Mouse (Mus musculus) thymus, adult 18-20 months (tissue): ENCODE measurements around the gene Fam185a.

Experiments
- DNase-seq, 2 experiments: peaks; one replicate each; pipeline ENCODE4 v3.0.0; 2022; ENCODE audit warnings: mixed read lengths in 2 of 2

Fam185a gene

DNA sequence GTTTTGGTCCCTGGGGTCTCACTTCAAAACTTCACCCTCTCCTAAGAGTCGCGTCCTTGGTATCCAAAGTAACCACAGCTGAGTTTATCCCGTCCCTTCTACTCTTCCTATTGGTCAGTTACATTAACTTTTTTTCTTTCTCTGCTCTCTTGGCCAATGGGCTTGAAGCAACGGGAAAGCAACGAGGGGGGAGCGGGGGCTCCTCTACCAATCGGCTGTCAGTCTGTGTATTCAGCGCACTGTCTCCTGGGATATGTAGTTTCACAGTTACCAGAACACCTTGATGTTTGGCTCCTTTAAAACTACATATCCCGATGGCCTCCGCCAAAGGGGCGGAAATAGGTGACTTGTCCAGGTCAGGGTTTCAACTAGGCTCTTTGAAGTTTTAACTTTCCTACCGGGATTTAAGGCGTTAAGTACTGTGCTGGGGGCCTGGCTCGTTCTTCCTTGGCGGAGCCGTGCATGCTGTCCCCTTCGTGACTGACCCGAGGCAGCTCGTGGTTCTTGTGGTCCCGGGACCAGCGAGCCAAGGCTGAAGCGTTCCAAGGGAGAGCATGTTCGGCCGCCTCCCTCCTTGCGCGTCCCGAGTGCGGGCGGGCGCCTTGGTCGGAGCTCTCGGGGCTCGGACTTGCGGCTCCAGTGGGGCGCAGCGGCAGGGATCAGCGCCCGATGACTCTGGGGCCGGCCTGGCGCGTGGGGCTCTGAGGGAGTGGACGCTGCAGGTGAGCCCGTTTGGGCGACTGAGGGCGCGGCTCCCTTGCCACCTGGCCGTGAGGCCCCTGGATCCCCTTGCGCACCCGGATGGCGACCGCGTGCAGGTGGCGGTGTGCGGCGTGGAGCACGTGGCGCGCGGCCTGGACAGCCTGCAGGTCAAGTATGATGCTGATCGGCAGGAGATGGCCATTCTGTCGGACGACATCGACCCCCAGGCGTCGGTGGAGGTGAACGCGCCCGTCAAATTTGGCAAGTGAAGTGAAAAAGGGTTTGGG lies at the start of gene Fam185a, which contains the start of gene Ccdc146:
TSS of gene Fam185a (plus strand) at position 345 of the 989 bp plus-strand sequence.
TSS of gene Ccdc146 (minus strand) at position 64 of the 989 bp plus-strand sequence.
- peak; percentile 87 to 93 for DNase-seq

- DNase-seq = no peak
Observed at GRCm38 (mm10) chr5:21376935-21377334, 47.8 kb upstream of the Fam185a start.

GRCm38 (mm10) chr5:21378397-21378796 lies 46.4 kb upstream of the Fam185a start:
- DNase-seq = no peak

DNA sequence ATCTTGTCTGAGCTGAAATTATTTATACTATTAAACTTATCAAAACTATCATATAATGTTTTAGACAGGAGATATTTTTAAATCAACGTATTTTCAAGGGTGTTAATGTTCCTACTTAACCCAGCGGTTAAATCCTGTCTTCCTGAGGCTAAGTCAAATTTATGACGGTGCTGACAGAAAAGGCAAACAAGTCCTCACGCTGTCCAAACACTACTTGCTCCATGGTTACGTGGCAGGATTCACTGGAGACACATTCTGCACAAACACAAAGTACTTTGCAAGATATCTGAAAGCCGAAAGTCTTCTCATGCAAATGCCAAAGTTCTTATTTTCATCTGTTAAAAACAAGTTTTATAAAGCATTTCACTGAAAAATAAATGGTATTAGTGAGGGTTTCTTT lies 42.8 kb upstream of the Fam185a start:
- DNase-seq = no peak

DNA sequence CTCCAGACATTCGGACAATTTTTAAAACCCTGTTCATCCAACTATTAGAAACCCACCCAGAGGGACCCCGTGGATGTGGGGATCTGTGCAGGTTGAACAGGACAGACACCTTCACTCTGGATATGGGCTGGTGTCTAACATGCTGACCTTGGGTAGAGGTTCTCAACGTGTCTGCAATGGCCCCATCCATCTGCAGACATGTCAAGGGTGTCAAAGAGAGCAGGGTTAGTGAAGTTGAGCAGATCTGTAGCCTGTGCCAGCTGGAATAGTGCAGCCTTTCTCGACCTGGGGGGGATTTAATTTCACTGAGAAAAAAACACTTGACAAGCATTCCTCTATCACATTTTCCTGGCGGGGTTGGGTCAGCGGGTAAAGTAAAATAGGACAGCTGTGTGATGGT lies 42.1 kb upstream of the Fam185a start:
- DNase-seq = no peak

DNA sequence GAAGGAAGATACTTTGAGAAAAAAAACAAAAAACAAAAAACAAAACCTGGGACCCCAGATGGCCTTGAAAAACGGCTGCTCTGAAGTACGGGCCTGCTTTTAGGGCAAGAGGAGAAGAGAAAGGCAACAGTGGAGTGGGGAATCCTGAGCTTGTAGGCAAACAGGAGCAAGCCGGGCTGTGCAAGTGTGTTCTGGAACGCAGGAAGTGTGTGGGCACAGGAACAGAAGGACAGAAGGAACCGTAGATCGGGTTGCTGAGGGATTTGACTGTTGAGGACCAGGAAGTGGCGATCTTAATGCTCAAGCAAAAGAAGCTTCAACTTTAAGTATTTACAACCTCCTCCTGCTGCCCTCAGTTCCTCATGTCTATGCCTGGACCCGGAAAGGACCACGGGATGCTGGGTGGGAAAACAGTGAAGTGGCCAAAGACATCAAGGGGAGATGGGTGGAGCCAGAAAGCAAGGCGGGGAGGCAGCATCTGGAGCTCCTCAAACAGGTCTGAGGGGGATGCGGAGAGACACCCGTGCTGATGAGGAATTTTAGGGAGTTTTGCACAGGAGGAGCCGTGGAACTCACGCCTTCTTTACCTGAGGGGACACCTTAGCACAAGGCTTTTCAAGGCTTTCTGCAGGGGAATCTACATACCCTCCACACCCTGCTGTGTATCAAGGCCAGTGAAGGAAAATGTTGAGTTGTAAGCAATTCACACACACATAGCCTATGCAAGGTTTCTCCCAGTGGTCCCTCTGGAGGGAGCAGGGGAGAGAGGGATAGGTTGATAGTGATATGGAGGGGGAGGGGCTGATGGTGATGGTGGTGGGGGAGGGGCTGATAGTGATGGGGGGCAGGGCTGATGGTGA lies 41.1 kb upstream of the Fam185a start:
- DNase-seq = no peak

DNA sequence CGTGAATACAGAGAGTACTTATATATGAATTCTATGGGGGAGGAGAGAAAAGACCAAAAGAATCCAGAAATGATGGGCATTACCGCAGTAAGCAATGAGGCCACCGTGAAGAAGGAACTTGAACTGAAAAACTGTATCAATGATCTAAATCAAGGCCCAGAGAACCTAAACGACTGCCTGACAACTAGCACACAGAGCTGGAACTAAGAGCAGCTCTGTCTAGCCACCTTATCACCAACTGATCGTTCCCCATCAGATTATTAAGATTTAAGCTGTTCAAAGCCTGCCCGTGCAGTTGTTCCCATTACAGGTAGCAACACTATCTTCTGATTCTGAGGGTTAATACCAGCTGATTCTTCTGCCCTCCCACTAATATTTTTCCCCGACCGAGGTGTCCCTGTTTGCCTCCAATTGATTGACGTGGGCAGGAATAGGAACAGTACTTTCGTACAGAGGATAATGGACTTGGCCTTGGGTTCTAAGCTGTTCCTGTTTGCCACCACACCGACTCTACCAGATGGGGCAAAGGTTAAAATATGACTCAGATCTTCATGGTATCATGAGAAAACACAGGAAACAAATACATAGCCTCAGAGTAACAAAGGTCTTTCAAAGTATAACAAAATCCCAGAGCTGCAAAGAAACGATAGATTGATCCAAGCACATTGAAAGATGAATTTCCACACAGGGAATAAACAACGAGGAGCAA lies 40.4 kb upstream of the Fam185a start:
- no peak for DNase-seq

DNA sequence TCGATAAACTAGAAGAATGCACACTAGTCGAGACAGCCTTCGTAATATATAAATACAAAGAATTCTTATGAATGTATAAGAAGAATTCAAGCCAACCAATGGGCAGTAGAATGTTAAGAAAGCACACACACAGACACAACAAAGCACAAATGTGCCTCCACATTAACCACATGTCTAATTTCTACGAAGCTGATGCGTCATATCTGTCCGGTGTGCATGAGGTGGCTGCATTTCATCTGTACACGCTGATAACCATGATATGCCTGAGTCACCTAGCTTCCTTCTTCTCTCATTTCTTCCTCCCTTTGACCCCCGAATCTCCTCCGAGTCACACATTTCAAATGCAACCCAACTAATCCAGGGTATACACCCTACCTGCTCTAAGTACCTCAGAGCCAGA lies 39.8 kb upstream of the Fam185a start:
- DNase-seq = no peak

GRCm38 (mm10) chr5:21386432-21386831 lies 38.3 kb upstream of the Fam185a start:
- DNase-seq = no peak

GRCm38 (mm10) chr5:21387340-21387739 lies 37.4 kb upstream of the Fam185a start:
- DNase-seq = no peak

DNA sequence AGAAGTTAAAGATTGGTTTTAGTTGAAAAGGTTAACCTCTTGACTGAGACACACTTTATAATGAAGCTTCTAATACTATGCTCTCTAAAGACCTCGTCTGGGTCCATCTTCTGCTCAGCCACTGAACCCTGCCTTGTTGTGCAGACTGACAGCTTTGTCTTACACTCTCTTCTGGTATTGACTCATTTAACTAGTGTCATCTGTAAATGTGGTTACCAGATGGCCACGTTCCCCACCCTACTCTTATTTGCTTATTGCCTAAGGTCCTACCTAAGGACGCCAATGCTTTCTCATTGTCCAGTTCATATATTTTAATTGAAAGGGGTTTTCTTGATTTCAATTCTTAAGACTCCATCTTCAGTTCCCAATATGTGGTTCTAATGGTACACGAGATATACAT lies 35.9 kb upstream of the Fam185a start:
- DNase-seq = no peak

DNA sequence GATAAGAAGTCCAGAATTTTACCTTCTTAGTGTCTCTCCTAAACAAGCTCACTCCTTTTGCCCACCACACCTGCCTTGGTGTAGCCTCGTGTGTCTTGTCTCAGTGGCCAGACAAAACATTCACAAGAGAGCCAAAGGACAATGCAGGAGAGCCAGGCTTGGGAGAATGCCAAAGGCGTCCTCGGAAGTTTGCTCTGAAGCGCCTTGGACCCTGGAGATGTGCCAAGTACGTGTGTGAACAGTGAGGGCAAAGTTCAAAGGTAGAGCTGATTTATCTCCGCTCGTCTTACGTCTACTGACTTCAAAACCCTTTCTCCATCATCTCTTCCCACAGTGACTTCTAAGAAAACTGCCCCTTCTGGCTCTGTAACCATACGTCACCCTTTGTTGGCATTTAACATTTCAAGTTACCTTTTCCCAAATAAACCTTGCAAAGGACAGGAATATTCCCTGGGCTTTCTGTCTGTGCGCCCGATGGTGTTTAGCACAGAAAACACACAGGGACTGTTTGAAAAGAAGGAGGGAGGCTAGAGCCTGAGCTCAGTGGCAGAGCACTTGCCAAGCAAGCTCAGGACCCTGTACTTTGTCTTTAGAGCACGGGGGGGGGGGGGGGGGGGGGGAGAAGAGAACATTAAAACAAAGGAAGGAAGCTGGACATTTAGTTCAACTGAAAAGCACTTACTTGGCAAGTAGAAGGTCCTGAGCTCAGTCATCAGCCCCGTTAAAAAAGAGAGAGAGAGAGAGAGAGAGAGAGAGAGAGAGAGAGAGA lies 33.0 kb upstream of the Fam185a start:
- no peak for DNase-seq

GRCm38 (mm10) chr5:21394562-21394961 lies 30.2 kb upstream of the Fam185a start:
- DNase-seq = no peak

DNA sequence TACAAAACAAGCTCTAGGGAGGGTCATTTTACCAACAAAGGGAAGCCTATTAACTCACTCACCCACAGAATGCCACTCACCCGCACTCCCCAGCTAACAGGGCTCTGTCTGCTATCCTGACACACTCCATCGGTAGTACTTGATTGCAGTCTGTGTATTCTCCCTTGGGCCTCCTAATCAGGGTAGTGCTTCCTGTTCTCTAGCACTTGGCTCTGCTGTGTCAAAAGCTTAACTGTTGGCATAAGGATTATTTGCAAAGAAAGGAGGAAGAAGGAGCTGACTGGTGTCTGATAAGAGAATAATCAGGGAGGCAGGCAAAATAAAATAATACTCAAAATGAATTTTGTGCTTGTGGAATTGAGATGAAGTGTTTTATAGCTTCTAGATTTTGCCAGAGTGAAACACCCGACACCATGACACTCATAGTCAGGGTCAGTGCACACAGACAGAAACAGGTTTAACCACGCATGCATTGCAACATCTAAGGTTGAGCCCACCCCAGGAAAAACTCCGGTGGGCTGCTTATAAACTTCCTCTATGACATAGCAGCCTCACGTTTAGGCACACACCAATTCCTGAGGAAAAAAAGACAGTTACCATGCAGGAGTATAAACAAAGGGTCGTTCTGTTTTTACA lies 29.4 kb upstream of the Fam185a start:
- no peak for DNase-seq

DNA sequence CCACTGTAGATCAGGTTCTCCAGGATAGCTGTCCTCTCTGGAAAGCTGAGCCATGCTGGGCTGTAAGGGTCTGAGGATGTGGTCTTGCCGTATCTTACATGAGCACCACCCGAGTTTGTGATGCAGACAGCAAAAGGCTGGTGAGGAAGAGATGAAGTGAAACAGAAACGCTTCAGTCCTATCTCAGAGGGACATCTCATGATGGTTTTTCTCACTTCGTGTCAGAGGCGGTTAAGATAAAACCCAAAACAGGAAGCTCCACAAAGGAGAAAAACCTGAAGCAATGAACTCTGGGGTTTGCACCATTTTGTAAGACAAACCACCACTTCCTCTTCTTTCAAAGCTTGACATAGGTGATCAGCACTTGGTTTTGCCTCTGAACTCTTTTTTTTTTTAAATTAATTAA lies 13.5 kb upstream of the Fam185a start:
- peak; percentile 20 to 43 for DNase-seq

GRCm38 (mm10) chr5:21412056-21412455 lies 12.7 kb upstream of the Fam185a start:
- no peak for DNase-seq

- no peak for DNase-seq
Observed at GRCm38 (mm10) chr5:21413322-21413721, 11.4 kb upstream of the Fam185a start.

- DNase-seq = no peak
Observed at GRCm38 (mm10) chr5:21414116-21414820, 10.5 kb upstream of the Fam185a start.

DNA sequence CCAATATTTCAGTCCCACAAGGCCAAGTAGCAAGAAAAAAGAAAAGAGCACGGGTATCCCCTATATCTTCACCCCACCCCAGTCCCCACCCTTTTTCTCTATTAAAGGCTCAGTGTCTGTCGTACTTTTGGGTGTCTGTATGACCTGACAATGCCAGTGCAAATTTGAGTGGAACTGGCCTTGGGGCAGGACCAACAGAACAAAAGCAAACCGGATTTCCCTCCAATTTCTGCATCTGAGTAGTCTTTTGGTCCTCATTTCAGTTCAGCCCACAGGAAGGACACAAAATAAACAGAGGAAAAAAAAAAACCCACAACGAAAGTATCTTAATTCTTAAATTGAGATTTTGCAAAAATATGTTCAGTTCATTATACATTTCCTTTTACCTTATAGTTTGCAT lies 6.1 kb upstream of the Fam185a start:
- DNase-seq = no peak

- DNase-seq = no peak
Observed at GRCm38 (mm10) chr5:21420609-21421008, 4.1 kb upstream of the Fam185a start.

DNA sequence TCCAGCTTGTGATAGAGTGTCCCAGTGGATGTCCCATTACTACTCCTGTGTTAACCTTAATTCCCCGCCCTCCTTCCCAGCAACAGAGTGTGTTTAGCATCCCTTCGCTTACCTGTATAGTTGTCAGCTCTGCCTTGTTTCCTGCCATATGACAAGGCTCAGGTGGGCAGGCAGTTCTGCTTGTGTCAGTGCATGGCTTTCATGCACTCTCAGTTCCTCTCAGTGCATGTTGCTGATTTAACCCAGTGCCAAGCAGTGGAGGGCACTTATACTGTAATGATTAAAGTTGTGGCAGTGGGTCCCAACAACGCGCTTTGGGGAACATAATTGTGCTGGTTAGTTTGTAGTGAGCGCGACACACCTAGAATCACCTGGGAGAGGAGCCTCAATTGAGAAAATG lies 1.9 kb downstream of the Fam185a start:
- DNase-seq = no peak
